Mouse (Mus musculus): ENCODE measurements around the gene Hacd1.
"Not testable (repeated sequence)": the region's sequence is repeated elsewhere in the genome, so short reads cannot be mapped to it uniquely, and the experiment has no call there.

Gene Hacd1

GRCm38 (mm10) chr2:14055566-14056331, at the start of gene Hacd1:
Gene Hacd1 (minus strand): TSS chr2:14056135.
- DNase-seq (ENCODE audit: extremely low spot score, low spot score) = peak; percentile 76

DNA sequence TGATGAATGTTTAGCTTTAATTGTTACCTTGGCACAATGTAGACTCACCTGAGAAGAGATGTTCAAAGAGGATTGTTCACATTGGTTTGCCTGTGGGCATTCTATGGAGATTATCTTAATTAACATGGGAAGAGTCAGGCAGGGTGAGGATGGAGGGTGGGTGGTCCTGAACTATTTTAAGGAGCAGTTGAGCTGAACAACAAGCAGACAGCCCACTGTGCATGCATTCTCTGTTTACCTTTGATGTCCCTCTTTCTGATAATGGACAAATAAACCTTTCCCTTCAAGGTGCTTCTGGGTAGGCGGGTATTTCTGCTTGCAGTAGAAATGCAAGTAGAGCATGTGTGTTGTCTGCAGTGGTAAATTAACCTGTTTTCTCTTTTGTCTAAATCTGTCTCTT, 48.0 kb upstream of the Hacd1 start:
- no peak for DNase-seq (ENCODE audit: extremely low spot score, low spot score)

DNA sequence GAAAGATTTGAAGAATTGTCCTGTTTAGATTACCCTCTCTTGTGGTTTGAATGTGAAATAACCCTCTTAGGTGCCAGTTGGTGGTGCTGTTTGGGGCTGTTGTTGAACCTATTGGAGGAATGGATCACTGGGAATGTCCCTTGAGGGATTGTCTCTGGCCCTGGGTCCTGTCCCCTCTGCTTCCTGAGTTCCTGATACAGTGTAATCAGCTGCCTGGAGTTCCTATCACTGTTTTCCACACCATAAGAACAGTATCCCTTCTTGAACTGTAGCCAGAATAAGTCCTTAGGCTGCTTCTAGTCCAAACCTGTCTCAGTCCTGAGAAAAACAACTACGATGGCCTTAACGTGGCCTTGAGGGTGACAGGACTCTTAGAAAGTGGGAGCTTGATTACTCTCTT, 46.7 kb upstream of the Hacd1 start:
- no peak for DNase-seq (ENCODE audit: extremely low spot score, low spot score)

- no peak for DNase-seq (ENCODE audit: extremely low spot score, low spot score)
Measured at GRCm38 (mm10) chr2:14100533-14100932, 44.6 kb upstream of the Hacd1 start.

DNA sequence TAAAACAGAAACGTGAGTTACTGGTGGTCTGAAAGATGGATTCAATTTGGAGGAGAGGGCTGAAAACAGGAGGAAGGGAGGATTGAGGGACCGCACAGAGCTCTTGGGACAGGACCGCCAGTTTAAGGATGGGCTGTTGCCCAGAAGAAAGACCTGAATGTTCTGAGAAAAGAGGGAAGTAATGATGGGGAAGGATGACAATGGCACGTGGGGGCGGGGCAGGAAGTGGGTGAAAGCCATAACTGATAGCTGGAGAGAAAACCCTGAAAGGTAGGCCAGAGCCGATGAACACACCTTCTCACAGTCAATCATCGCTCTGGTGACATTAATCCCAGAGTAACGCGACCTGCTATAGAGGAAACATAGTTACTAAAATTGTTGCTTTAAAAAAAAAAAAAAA, 22.6 kb upstream of the Hacd1 start:
- not testable (repeated sequence) for DNase-seq (ENCODE audit: extremely low spot score, low spot score)

GRCm38 (mm10) chr2:14074221-14074901, 18.4 kb upstream of the Hacd1 start:
- DNase-seq (ENCODE audit: extremely low spot score, low spot score) = no peak

GRCm38 (mm10) chr2:14073362-14074220, 17.7 kb upstream of the Hacd1 start, which contains the start of gene Stam:
Gene Stam (plus strand): TSS chr2:14074098.
- peak; percentile 96 for DNase-seq (ENCODE audit: extremely low spot score, low spot score)

- no peak for DNase-seq (ENCODE audit: extremely low spot score, low spot score)
Measured at GRCm38 (mm10) chr2:14073008-14073361, 17.1 kb upstream of the Hacd1 start.

DNA sequence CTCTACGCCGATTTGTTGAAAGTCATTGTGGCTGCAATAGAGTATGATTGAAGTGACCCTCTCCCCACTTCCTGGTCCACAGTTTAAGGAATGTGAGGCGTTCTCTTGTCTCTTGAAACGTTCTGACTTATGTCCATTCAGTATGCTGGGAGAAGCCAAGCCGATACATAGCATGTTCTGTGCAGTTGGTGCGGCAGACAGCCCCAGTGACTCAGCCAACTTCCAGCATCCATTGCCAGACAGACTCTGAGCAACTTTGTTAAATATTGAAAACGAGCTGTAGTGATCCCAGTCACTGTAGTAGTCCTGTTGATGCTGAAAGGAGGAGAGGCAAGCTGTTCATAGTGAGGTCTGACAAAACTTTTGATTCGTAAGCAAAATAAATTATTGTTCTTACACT, 14.5 kb upstream of the Hacd1 start:
- DNase-seq (ENCODE audit: extremely low spot score, low spot score) = no peak

- no peak for DNase-seq (ENCODE audit: extremely low spot score, low spot score)
Measured at GRCm38 (mm10) chr2:14069027-14069426, 13.1 kb upstream of the Hacd1 start.

DNA sequence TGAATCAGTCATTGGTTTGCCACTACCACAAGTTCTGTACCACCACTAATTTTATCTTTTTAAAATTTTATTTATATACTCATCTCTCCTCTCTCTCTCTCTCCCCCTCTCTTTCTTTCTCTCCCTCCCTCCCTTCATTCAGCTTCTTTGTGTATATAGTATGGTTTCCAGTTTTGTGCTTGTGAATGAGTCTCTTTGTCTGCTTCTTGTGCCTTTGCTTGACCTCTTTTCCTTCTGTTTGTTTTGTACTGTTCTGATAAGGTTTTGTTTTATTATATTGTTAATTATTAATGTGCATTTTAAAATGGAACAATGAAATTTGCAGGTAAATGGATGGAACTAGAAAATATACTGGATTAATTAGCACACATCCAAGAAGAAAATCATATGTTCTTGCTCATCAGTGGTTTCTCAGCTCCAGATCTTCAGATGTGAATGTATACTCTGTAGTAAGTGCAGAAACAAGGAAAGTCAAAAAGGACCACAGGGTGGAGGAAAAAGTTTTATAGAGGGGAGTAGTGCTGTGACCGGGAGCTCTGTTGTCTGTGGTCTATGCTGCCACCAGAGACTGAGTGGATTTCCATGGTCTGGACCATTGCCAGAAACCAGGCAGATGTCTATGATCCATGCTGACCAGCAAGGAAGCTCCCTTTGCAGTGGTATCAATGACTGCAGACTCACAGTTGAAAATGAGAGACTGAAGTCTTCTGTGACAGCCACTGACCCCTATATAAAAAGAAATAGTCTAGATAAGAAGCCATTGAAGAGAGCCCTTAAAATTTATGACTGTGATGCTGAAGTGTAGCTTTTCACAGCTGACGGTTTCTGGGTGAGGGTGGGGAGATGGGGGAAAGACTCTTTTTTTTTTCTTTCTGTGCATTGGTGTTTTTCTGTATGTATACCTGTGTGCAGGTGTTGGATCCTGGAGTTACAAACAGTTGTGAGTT, 10.0 kb upstream of the Hacd1 start:
- DNase-seq (ENCODE audit: extremely low spot score, low spot score) = no peak

- peak; percentile 93 for DNase-seq (ENCODE audit: extremely low spot score, low spot score)
Measured at GRCm38 (mm10) chr2:14055168-14055565, 768 bp downstream of the Hacd1 start.

- no peak for DNase-seq (ENCODE audit: extremely low spot score, low spot score)
Measured at GRCm38 (mm10) chr2:14054716-14055115, 1.2 kb downstream of the Hacd1 start.

DNA sequence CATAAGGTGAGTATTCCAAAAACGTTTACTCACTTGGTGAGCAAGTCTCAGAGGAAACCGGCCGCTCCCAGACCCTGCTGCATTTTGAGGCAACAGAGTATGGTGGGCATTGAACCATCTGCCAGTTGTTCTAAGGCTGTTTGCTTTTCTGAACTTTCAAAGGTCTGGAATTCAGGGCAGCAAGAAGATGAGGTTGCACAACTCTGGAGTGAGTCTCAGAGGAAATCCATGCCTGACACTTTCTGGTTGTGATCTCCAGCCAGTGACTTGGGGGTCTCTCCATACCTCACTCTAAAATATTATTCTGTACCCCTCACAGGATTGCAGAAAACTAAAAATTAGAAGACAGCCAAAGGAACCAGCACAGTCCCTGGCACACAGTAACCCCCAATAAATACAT, 1.8 kb downstream of the Hacd1 start:
- DNase-seq (ENCODE audit: extremely low spot score, low spot score) = no peak

GRCm38 (mm10) chr2:14053618-14054017, 2.3 kb downstream of the Hacd1 start:
- no peak for DNase-seq (ENCODE audit: extremely low spot score, low spot score)

GRCm38 (mm10) chr2:14048808-14049207, 7.1 kb downstream of the Hacd1 start:
- no peak for DNase-seq (ENCODE audit: extremely low spot score, low spot score)

DNA sequence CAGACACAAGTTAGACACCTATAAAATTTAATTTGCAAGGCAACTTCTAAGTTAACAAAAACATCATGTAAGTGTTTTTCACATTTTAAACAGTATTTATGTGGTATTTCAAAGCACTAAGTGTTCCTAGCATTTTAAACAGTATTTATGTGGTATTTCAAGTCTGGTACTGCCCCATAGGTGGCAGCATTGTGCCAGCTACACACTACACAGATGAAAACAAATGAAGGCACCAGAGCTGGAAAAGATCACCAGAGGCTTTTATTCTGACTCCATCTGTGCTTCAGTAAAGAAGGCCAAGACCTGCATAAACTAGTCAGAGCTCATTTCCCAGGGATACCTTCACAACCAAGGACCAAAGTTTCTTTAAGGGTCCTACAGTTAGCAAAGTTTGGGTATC, 7.6 kb downstream of the Hacd1 start:
- peak; percentile 40 for DNase-seq (ENCODE audit: extremely low spot score, low spot score)

- no peak for DNase-seq (ENCODE audit: extremely low spot score, low spot score)
Measured at GRCm38 (mm10) chr2:14043577-14044170, 12.3 kb downstream of the Hacd1 start.

DNA sequence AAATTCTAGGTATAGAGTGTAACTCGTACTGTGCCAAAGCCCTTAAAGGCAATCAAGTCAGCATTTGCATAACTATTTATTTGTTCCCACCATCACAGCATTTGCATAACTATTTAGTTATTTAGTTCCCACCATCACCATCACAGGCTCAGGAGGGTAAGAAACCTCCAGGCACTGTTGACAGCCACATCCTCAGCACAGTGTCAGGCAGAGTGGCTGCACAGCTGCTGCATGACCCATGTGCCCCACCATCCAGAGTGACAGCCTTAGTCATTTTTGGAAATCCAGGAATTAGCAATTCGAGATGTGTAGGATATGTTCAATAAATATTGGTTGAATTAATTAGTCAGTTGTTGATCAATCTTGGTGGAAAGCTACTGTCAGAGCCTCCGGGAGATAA, 12.9 kb downstream of the Hacd1 start:
- no peak for DNase-seq (ENCODE audit: extremely low spot score, low spot score)

DNA sequence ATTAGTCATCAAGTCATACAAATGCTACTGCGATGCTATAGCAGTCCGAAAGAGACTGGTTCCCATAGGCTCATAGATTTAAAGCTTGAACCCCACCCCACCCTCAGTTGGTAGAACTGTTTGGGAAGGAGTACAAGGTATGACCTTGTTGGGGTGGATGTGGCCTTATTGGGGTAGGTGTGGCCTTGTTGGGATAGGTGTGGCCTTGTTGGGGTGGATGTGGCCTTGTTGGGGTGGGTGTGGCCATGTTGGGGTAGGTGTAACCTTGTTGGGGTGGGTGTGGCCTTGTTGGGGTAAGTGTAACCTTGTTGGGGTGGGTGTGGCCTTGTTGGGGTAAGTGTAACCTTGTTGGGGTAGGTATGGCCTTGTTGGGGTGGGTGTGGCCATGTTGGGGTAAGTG, 14.7 kb downstream of the Hacd1 start:
- DNase-seq (ENCODE audit: extremely low spot score, low spot score) = no peak

- no peak for DNase-seq (ENCODE audit: extremely low spot score, low spot score)
Measured at GRCm38 (mm10) chr2:14019228-14019627, 36.7 kb downstream of the Hacd1 start.

Measured in neural tube, embryonic 10.5 days (tissue).